Mouse (Mus musculus) spleen, postnatal 10 days (tissue): ENCODE results near the gene Bsdc1.
A peak's percentile ranks its signal among the peaks of the same experiment; 100 is the strongest.

ENCODE experiments used
- DNase-seq, 2 experiments: peaks; one replicate each; pipeline ENCODE4 v3.0.0; 2021 to 2022; ENCODE audit warnings: low spot score in 2 of 2

Bsdc1 gene

GRCm38 (mm10) chr4:129481090-129481489 lies 19.7 kb downstream of the Bsdc1 start:
- no peak for DNase-seq

- peak in 1 of 2 experiments; percentile 48 for DNase-seq
Measured at GRCm38 (mm10) chr4:129490972-129491880, 29.8 kb downstream of the Bsdc1 start, which contains the start of the genes Tssk3 and Fam229a. Gene Tssk3 (minus strand): TSS chr4:129491022. Gene Fam229a (plus strand): TSS chr4:129491190.

- DNase-seq, result no peak
Measured at GRCm38 (mm10) chr4:129494681-129495080, 33.3 kb downstream of the Bsdc1 start.

- no peak for DNase-seq
Measured at GRCm38 (mm10) chr4:129495672-129496562, 34.5 kb downstream of the Bsdc1 start.

GRCm38 (mm10) chr4:129496631-129497030 lies 35.2 kb downstream of the Bsdc1 start:
- peak in 1 of 2 experiments; percentile 42 for DNase-seq

- DNase-seq, result no peak
Measured at GRCm38 (mm10) chr4:129498941-129499340, 37.6 kb downstream of the Bsdc1 start.

- no peak for DNase-seq
Measured at GRCm38 (mm10) chr4:129500017-129500416, 38.6 kb downstream of the Bsdc1 start.

- DNase-seq, result peak; percentile 71 to 84
Measured at GRCm38 (mm10) chr4:129500607-129501566, 39.5 kb downstream of the Bsdc1 start.

- DNase-seq, result no peak
Measured at GRCm38 (mm10) chr4:129502327-129502888, 41.0 kb downstream of the Bsdc1 start.

- DNase-seq, result no peak
Measured at GRCm38 (mm10) chr4:129502901-129503444, 41.6 kb downstream of the Bsdc1 start.

GRCm38 (mm10) chr4:129505511-129505910 lies 44.1 kb downstream of the Bsdc1 start:
- no peak for DNase-seq

- no peak for DNase-seq
Measured at GRCm38 (mm10) chr4:129507434-129508236, 46.3 kb downstream of the Bsdc1 start.

- DNase-seq, result no peak
Measured at GRCm38 (mm10) chr4:129508237-129508515, 46.8 kb downstream of the Bsdc1 start.

GRCm38 (mm10) chr4:129508834-129509600 lies 47.6 kb downstream of the Bsdc1 start:
- no peak for DNase-seq

GRCm38 (mm10) chr4:129509650-129510049 lies 48.3 kb downstream of the Bsdc1 start:
- no peak for DNase-seq

GRCm38 (mm10) chr4:129510723-129511412 lies 49.5 kb downstream of the Bsdc1 start:
- no peak for DNase-seq

GRCm38 (mm10) chr4:129511413-129512096 lies 50.2 kb downstream of the Bsdc1 start:
- DNase-seq, result no peak
